Mouse (Mus musculus) limb, embryonic 10.5 days (tissue): ENCODE measurements around the gene Pip5k1b. TPM values are rescaled to one million over a fixed set of nuclear protein-coding genes. Genes with fewer than 3 reads are reported as not detected.

Experiments
- polyA plus RNA-seq: library from polyadenylated mRNA; unstranded; fragments of >200 nt; fragmentation: Nextera tagmentation; extraction: Ambion mirVana; gene quantifications from 2 replicates; pipeline ENCODE4 v1.2.1, GENCODE M21; 2016

Gene Pip5k1b
- polyA plus RNA-seq, 1 experiment from 2014 or later, result 0.50 TPM

Other genes starting within 250 kb of the Pip5k1b start
- 39.3 and 44.3 TPM in 2 replicates for gene Fam122a, start 78.5 kb downstream of the Pip5k1b start, polyA plus RNA-seq
- gene Tmem252, start 118.1 kb upstream of the Pip5k1b start, polyA plus RNA-seq, result 0.28 and 0.51 TPM in 2 replicates